Comparison of ENCODE assay signal across 14 mouse cellular contexts in the genomic region with DNA sequence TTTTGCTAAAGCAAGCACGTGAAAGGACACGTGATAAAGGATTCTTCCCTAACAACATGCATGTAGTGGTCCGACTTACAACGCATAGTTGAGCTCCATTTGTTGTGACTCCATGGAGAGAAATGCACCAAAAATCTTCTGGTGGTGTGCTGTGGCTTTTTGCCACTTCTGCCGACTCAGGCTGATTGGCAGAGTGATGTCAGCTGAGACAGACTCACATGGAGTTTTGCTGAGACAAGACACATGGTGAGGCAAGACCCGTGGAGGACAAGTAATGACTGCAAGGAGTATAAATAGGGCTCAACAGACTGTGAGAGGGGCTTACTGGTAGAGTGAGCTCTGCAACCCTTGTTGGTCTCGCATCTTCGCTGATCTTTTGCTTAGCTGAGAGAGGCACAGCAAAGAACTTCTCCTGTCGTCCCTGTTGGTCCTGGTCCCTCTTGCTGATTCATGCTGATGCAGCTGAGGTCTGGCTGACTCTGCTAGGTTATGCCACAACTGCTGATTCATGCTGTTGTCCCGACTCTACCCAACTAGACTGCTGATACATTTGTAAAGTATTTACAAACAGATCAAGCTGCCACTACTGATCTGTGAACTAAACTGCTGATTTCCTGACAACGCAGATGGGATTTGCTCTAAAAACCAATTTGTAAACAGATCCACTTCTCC. TPM values are rescaled to one million over a fixed set of nuclear protein-coding genes. Genes with fewer than 3 reads are reported as not detected.
DNase-seq lines count a peak whose midpoint lies in the region.
"Had no signal": no experiment of that assay in that cellular context is flagged by ENCODE, and none has a peak within 500 bp of the region (broad histone marks: within the 10 kb centered on the region; RNA-seq: fewer than 3 reads in every experiment).

No protein-coding gene starts in this region.

- DNase-seq in adrenal gland, postnatal 25 days: peak; percentile 29
- DNase-seq in adrenal gland, postnatal 4 days (ENCODE audit: low spot score in 2 of 2): no peak
- DNase-seq in 3134 (ENCODE audit: extremely low read depth, insufficient read length, low spot score) (peak; percentile 64), NIH3T3 (ENCODE audit: low read depth) (peak; percentile 63), liver (peak; percentile 74)
- DNase-seq in kidney, adult 9 months: no peak
- DNase-seq in kidney, adult 11 months: no peak
- no peak for DNase-seq in gastrocnemius, postnatal 4 days (ENCODE audit: low spot score in 2 of 2)
- DNase-seq: cerebellum, adult 9-11 months; gastrocnemius, postnatal 36 days; kidney, postnatal 14 days; lung, embryonic 14.5 days; thymus, adult 18-20 months had no signal

RNA-seq across cellular contexts. Expression of a gene that starts 8.5 kb away (rescaled TPM):
- total RNA-seq in adrenal gland, postnatal 25 days (2021): 0.19 and 0.30 TPM in 2 replicates
- total RNA-seq in adrenal gland, postnatal 4 days (2021): under 1 TPM; 0.11 to 0.25 TPM
- total RNA-seq in gastrocnemius, postnatal 4 days (2021): under 1 TPM; 0.23 to 0.66 TPM
- total RNA-seq: megakaryocyte progenitor cell, adult 5-6 weeks had no signal

RNA-seq across cellular contexts. Expression of a gene that starts 29.6 kb away (rescaled TPM):
- total RNA-seq in adrenal gland, postnatal 25 days (2021): 2.9 and 8.1 TPM in 2 replicates
- 1 to 10 TPM; 2.6 to 4.4 TPM for total RNA-seq in adrenal gland, postnatal 4 days (2021)
- total RNA-seq in gastrocnemius, postnatal 4 days (2021): 1 to 10 TPM; 7.2 to 7.9 TPM
- total RNA-seq: megakaryocyte progenitor cell, adult 5-6 weeks had no signal

RNA-seq across cellular contexts. Expression of a gene that starts 57.6 kb away (rescaled TPM):
- total RNA-seq in adrenal gland, postnatal 25 days (2021): 17.7 and 28.4 TPM in 2 replicates
- total RNA-seq in adrenal gland, postnatal 4 days (2021): 10 to 100 TPM; 22.2 to 24.6 TPM
- 1 to 10 TPM; 7.3 to 8.1 TPM for total RNA-seq in gastrocnemius, postnatal 4 days (2021)

Comparison
In these comparisons a context has a peak if more than half of its experiments do, and no peak if none do; other contexts are left out.
1. DNase-seq: peak in adrenal gland, postnatal 25 days (single experiment), 3134 (single experiment), NIH3T3 (single experiment) and liver (single experiment); none in adrenal gland, postnatal 4 days (0 of 2), kidney, adult 9 months (single experiment), kidney, adult 11 months (single experiment) and gastrocnemius, postnatal 4 days (0 of 2).